Mouse (Mus musculus) urinary bladder, postnatal 4 days (tissue): ENCODE data around the gene Bcam.

Experiments used
- DNase-seq, 2 experiments: peaks; one replicate each; pipeline ENCODE4 v3.0.0; 2021 to 2022; ENCODE audit warnings: low spot score in 2 of 2

Bcam gene

GRCm38 (mm10) chr7:19785874-19786458 lies 15.2 kb upstream of the Bcam start:
- DNase-seq = no peak

- DNase-seq = no peak
Measured at GRCm38 (mm10) chr7:19784764-19785535, 14.1 kb upstream of the Bcam start.

DNA sequence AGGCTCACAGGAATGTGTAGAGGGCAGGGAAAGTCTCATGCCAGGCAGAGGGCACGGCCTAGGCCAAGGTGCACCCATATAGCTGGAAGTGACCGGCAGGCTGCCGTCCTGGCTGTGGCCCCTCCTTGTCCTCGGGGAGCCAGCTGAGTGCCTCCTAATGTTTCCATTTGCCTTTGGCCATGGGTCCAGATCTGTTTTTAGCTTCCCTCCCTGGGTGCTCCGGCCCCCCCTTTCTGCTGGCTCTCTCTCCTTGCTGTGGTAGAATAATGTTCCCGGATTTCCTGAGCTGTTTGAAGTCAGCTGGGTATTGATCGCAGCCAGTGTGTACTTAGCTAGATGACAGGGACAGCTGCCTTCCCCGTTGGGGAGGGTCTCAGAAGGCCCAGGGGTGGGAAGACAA lies 12.8 kb upstream of the Bcam start:
- no peak for DNase-seq

- no peak for DNase-seq
Measured at GRCm38 (mm10) chr7:19782645-19783044, 11.8 kb upstream of the Bcam start.

GRCm38 (mm10) chr7:19781741-19782140 lies 10.9 kb upstream of the Bcam start:
- DNase-seq = no peak

GRCm38 (mm10) chr7:19779903-19780302 lies 9.1 kb upstream of the Bcam start:
- DNase-seq = no peak

DNA sequence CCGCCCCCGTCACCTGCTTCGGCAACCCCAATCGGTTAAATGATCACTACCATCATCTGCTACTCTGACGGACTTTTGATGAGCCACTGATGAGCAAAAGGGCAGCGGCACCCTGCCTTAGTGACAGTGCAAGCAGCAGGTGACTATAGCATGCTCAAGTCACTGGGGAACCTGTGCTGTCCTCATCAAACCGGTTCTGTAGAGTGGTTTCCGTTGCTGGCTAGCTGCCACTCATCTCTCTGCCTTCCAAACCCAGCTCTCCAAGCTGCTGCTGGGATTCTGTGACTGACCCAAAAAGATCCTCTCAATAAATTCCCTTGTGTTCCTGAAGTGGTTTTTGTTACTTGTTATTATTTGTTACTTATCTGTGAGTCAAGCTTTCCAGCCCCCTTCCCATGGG lies 7.8 kb upstream of the Bcam start:
- no peak for DNase-seq

DNA sequence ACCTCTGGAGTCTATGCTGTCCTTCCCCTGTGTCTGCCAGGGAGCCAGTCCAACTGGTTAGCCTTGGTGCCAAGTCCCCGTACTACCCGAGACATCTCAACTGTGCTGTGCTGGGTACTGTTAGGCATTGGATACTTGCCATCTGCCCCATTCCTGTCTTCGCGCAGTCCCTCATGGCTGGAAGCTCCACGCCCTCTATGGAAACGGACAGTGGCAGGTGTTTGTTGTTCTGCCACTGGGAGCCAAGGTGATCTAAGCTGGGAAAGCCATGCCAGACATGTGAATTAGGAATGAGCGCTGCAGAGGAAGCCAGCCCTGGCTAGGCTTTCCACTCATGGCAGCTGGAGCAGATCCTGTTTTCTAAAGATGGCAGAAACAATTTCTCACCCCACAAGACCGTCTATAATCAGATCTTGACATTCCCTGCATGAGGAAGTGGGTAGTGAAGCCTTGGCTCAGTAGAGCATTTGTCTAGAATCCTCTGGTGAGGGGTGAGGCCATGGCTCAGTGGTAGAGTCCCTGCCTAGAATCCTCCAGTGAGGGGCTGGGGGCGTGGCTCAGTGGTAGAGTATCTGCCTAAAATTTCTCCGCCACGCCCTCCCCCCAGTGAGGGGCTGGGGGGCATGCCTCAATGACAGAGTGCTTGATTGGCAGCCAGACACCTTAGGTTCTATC lies 6.4 kb upstream of the Bcam start:
- no peak for DNase-seq

DNA sequence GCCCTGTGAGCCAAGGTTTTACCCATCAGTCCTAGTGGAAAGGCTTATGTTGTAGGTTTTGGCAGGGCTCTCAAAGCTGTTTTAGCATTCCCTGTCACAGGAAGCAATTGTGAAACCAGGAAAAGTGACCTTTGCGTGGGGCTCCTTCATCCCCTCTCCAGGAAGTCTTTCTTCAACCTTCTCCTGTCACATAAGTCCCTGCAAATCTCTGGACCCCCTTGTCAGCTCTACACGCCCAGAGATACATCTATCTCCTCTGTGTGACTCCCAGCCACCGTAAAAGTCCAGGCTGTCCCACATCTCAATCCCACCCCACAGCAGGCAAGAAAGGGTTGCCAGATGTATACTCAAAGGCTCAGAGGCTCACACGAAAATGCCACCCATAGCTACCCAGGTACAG lies 866 bp upstream of the Bcam start:
- DNase-seq = no peak

GRCm38 (mm10) chr7:19770375-19770754 lies 451 bp downstream of the Bcam start:
- DNase-seq = peak; percentile 85 to 92

- no peak for DNase-seq
Measured at GRCm38 (mm10) chr7:19769434-19770374, 1.1 kb downstream of the Bcam start.

DNA sequence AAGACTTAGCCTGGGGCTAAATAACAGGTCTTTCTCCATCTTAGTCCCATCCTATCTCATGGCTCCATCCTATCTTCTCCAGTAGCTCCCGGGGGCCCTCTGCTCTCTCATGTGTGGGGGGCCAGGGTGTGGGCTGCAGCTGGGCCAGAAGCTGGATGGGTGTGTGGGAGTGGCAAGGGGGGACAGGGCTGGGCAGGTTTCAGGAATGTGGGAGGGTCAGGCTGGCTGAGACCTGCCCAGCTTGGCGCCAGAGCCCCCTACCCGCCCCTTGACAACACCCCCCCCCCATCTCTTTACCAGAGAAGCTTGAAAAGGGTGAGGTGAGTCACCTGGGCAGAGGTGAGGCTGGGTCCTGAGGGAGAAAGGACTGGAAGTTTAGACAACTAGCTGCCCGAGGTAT lies 1.8 kb downstream of the Bcam start:
- DNase-seq = peak in 1 of 2 experiments; percentile 53

GRCm38 (mm10) chr7:19768251-19768650 lies 2.6 kb downstream of the Bcam start:
- no peak for DNase-seq

DNA sequence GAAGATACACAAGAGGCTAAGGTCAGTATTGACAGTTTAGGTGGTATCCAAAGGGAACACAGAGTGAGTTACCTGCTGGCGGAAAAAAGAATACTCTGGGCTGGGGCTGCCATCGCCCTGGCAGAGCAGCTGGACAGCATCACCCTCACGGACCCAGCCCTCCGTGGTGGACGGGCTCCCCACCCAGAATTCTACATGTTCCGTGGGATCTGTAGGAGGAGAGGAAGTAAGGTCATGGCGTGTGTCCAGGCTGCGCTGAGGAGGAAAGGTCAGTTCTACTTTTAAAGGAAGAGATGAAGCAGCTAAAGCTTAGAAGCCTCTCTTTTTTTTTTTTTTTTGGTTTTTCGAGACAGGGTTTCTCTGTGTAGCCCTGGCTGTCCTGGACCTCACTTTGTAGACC lies 6.2 kb downstream of the Bcam start:
- DNase-seq = no peak

GRCm38 (mm10) chr7:19763829-19764477 lies 6.9 kb downstream of the Bcam start:
- DNase-seq = no peak

DNA sequence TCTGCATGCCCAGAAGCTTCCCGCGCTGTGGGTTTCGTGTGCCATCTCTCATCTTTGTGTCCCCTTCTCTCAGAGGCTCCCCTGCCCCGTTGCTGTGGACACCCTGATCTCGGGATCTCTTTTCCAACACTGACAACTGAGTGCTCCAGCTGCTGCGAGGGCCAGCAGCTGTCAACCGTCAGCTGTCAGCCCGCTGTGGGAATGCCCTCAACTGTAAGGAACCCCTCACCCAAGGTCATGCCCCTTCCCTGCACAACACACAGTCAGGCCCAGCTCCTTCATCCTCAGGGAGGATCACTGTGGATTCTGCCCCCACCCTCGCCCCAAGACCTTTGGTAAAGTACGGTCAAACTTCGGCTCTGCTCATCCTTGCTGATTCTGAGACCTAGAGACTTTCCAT lies 8.5 kb downstream of the Bcam start:
- DNase-seq = no peak

DNA sequence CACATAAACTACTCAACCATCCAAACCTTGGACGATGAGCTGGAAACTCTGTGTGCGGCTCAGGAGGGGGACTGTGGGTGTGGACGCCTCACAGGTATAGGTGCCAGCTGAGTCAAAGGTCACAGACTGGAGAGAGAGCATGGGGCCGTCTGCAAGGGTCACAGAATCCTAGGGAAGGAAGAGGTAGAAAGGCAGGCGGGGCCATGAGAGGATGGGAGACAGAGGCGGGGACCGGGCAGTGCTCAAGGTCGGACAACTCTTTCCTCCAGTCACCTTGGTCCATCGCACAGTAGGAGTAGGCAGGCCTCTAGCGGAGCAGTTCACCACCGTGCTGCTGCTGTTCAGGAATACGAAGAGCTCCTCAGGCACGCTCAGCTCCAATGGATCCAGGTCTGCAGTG lies 10.8 kb downstream of the Bcam start:
- DNase-seq = no peak

DNA sequence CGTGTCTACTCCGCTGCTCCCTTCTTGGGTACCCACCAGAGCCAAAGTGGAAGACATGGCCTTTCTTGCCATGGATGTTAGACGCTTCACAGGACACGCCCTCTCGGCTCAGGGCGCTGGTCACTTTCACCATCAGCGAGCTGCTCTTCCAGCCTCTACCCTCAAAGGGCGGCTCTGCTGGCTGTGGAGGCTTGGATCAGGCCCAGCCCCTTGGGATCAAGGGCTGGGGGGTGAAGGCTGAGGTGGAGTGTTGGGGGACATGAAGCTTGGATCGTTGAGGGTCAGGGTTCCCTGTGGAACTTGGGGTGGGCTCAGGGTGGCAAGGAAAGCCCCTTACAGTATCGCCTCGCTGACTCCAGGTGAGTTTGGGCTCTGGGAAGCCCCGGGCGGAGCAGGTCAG lies 12.2 kb downstream of the Bcam start:
- DNase-seq = no peak

GRCm38 (mm10) chr7:19755851-19756786 lies 14.7 kb downstream of the Bcam start:
- peak in 1 of 2 experiments; percentile 68 for DNase-seq

- no peak for DNase-seq
Measured at GRCm38 (mm10) chr7:19755008-19755407, 15.8 kb downstream of the Bcam start.
